ENCODE assay signal across 11 mouse cellular contexts in genomic region chr12:73040563-73041255, GRCm38 (mm10). TPM values are rescaled to one million over a fixed set of nuclear protein-coding genes. Genes with fewer than 3 reads are reported as not detected.
DNase-seq lines count a peak whose midpoint lies in the region; ATAC-seq lines count a peak whose summit lies in the region.
"Had no signal": no experiment of that assay in that cellular context is flagged by ENCODE, and none has a peak within 500 bp of the region (broad histone marks: within the 10 kb centered on the region; RNA-seq: fewer than 3 reads in every experiment).

No protein-coding gene starts in this region.

- H3K4me1 ChIP-seq in heart, embryonic 15.5 days (replicated peaks): peaks cover 21% of the 10 kb centered on the region

- peaks cover 81% of the 10 kb centered on the region for H3K27me3 ChIP-seq in heart, embryonic 15.5 days

- ATAC-seq in heart, embryonic 15.5 days (replicated peaks; ENCODE audit: insufficient number of reproducible peaks, insufficient read depth, low FRiP score, low read depth): no peak

- no peaks in the 10 kb centered on the region for H3K9me3 ChIP-seq in heart, embryonic 15.5 days (replicated peaks)

- peak overlapping the region; percentile 2; the same call in 1 of the 2 replicates for H3K4me3 ChIP-seq in heart, embryonic 15.5 days

- H3K4me2 ChIP-seq in heart, embryonic 15.5 days: no peak overlapping the region

- DNase-seq in heart, adult 8-10 months (ENCODE audit: low spot score): no peak
- peak; percentile 19 for DNase-seq in thymus, postnatal 4 days
- no peak for DNase-seq in thymus, postnatal 0 days (ENCODE audit: low spot score)
- DNase-seq in induced T-regulatory cell, adult 2 months (ENCODE audit: low read depth): peak; percentile 9
- no peak for DNase-seq in spleen, postnatal 36 days (ENCODE audit: low spot score in 2 of 2)
- no peak for DNase-seq in adrenal gland, adult 18-20 months (ENCODE audit: low spot score in 2 of 2)
- DNase-seq: adrenal gland, postnatal 14 days; kidney, adult 9 months had no signal

- H3K27ac ChIP-seq in heart, embryonic 15.5 days: no peak overlapping the region

- H3K9ac ChIP-seq in heart, embryonic 15.5 days: no peak overlapping the region

- no peaks in the 10 kb centered on the region for H3K36me3 ChIP-seq in heart, embryonic 15.5 days
- H3K36me3 ChIP-seq: G1E had no signal

- WGBS in heart, embryonic 15.5 days: 6% methylated on average over 27 of the region's 27 CpGs

RNA-seq across cellular contexts. Expression of gene Six1, which starts 13.0 kb away (rescaled TPM):
- polyA plus RNA-seq in heart, embryonic 15.5 days (2015; fragmentation: Nextera tagmentation; extraction: Ambion mirVana): 0.62 and 3.7 TPM in 2 replicates
- total RNA-seq in heart, adult 8-10 months (2022): 1 to 10 TPM; 1.6 to 3.6 (median 2.9) TPM
- polyA plus RNA-seq in thymus, postnatal 0 days (2015; fragmentation: Nextera tagmentation; extraction: Ambion mirVana): 11.2 and 13.3 TPM in 2 replicates
- total RNA-seq in adrenal gland, adult 18-20 months (2021): 1 to 10 TPM; 1.8 to 8.8 TPM
- polyA plus RNA-seq: small intestine, adult 2 months had no signal

Comparison
In these comparisons a context has a peak if more than half of its experiments do, and no peak if none do; other contexts are left out.
1. DNase-seq: peak in thymus, postnatal 4 days (single experiment) and induced T-regulatory cell, adult 2 months (single experiment); none in heart, adult 8-10 months (single experiment), thymus, postnatal 0 days (single experiment), spleen, postnatal 36 days (0 of 2) and adrenal gland, adult 18-20 months (0 of 2).